Mouse (Mus musculus) forebrain, postnatal 0 days (tissue): ENCODE results near the gene Cyb561d2. TPM values are rescaled to one million over a fixed set of nuclear protein-coding genes. Genes with fewer than 3 reads are reported as not detected.

Source experiments
- ATAC-seq: fragments of 200-750 bp; cut with Nextera tagmentation; 2 replicates; pipeline ENCODE4 v1.8.0; 2017; ENCODE audit warnings: mild to moderate bottlenecking, moderate library complexity
- DNase-seq: peaks from one replicate; pipeline ENCODE4 v3.0.0-alpha.2; 2015
- H3K27ac ChIP-seq: fragments of 300-500 bp; sonication (generic); 2 replicates; pipeline ENCODE4 v1.5.1; 2014; ENCODE audit warnings: low read depth, mild to moderate bottlenecking, antibody characterized with exemption, low read length, moderate library complexity, mixed read lengths
- H3K27me3 ChIP-seq: fragments of 300-500 bp; sonication (generic); 2 replicates; pipeline ENCODE4 v1.6.1; 2014; ENCODE audit warnings: mild to moderate bottlenecking, low read length, mixed read lengths; ENCODE audit not compliant: insufficient read depth
- H3K36me3 ChIP-seq: fragments of 300-500 bp; sonication (generic); 2 replicates; pipeline ENCODE4 v1.6.1; 2014; ENCODE audit warnings: mild to moderate bottlenecking, moderate library complexity; ENCODE audit not compliant: insufficient read depth
- H3K4me1 ChIP-seq: fragments of 300-500 bp; sonication (generic); 2 replicates; pipeline ENCODE4 v1.6.1; 2014; ENCODE audit warnings: antibody characterized with exemption; ENCODE audit not compliant: insufficient read depth
- H3K4me2 ChIP-seq: fragments of 300-500 bp; sonication (generic); 2 replicates; pipeline ENCODE4 v1.6.1; 2014; ENCODE audit warnings: low read depth, mild to moderate bottlenecking, moderate library complexity
- H3K4me3 ChIP-seq: fragments of 300-500 bp; sonication (generic); 2 replicates; pipeline ENCODE4 v1.5.1; 2014; ENCODE audit warnings: low read depth, low read length, mixed read lengths
- H3K9ac ChIP-seq: fragments of 300-500 bp; sonication (generic); 2 replicates; pipeline ENCODE4 v1.6.1; 2014; ENCODE audit warnings: mild to moderate bottlenecking
- H3K9me3 ChIP-seq: fragments of 300-500 bp; sonication (generic); 2 replicates; pipeline ENCODE4 v1.6.1; 2016; ENCODE audit warnings: low read length
- CTCF ChIP-seq: sonication (generic); IDR thresholded peaks from 2 replicates; pipeline ENCODE4 v1.5.1; 2016; ENCODE audit warnings: antibody characterized with exemption, control low read depth, low read depth
- WGBS: fragments of 180-500 bp; shearing (Covaris S2); extraction: QIAGEN DNeasy Blood & Tissue Kit; methylation state at CpG from one replicate; pipeline ENCODE4 v1.1.7; 2014; 5-methylcytosine and 5-hydroxymethylcytosine counted together
- polyA plus RNA-seq: library from polyadenylated mRNA; unstranded; fragments of >200 nt; fragmentation: Nextera tagmentation; extraction: Ambion mirVana; gene quantifications from 2 replicates; pipeline ENCODE4 v1.2.1, GENCODE M21; 2015
- total RNA-seq: library from RNA; depleted of rRNA; stranded (reverse); fragments of >200 nt; gene quantifications from 2 replicates; pipeline ENCODE4 v1.2.3, GENCODE M21; 2014

The Cyb561d2 gene
- total and polyA plus RNA-seq, 2 experiments from 2014 or later: 36.0 to 47.0 TPM

DNA sequence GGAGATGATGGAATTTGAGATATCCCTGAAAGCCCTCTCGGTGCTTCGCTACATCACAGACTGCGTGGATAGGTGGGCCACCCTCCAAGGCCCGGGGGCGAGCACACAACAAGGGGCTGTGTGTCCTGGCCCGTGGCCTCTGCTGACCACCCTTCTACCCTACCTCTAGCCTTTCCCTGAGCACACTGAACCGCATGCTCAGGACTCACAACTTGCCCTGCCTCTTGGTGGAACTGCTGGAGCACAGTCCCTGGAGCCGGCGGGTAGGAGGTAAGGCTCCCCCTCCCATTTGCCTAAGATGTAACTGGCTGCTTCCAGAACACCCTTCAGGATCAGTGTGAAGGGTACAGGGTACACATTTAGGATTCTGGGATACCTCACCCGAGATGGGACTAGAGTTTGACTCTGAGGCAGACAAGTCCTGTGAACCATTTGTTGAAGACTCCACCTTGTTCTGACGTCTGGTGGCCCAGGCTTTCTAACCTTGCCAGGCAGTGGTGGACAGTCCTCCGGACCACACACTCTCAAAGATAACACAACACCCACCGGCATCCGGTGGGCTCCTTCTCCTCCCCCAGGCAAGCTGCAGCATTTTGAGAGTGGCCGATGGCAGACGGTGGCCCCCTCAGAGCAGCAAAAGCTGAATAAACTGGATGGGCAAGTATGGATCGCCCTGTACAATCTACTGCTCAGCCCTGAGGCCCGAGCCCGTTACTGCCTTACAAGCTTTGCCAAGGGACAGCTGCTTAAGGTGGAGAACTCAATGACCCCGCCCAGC is 7.5 kb upstream of the Cyb561d2 start:
- DNase-seq: no peak
- TF ChIP-seq CTCF: no peak
- Histone ChIP-seq H3K4me1 (peaks cover 21% of the 10 kb centered on the region; the same call in 1 of the 2 replicates), H3K4me2 (no peak overlapping the region), H3K27ac (no peak overlapping the region), H3K36me3 (peaks cover 8% of the 10 kb centered on the region), H3K27me3 (peaks cover 19% of the 10 kb centered on the region), H3K9ac (no peak overlapping the region), H3K9me3 (no peaks in the 10 kb centered on the region), H3K4me3 (no peak overlapping the region)
- 87% methylated on average over 20 of the region's 20 CpGs for WGBS
- no peak for ATAC-seq

DNA sequence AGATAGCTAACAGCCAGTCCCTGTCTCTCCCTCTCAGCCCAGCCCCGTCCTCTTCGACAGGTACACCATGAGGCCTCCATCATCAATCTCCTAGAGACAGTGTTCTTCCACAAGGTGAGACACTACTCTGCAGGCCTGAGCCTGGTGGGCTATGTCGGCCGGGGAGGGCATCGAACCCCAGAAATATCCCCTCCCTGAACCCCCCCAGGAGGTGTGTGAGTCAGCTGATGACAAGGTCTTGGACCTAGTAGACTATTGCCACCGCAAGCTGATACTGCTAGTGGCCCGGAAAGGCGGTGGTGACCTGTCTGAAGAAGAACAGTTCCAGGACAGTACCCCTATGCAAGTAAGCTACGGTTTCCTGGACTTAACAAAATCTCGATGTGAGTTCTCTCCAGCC is 6.8 kb upstream of the Cyb561d2 start:
- H3K4me1 ChIP-seq: peaks cover 20% of the 10 kb centered on the region; the same call in 1 of the 2 replicates
- no peak for DNase-seq
- WGBS: 91% methylated on average over 10 of the region's 10 CpGs
- TF ChIP-seq CTCF: no peak
- H3K4me2 ChIP-seq: no peak overlapping the region
- peaks cover 19% of the 10 kb centered on the region for H3K27me3 ChIP-seq
- no peak overlapping the region for H3K4me3 ChIP-seq
- no peak overlapping the region for H3K9ac ChIP-seq
- no peak for ATAC-seq
- peaks cover 14% of the 10 kb centered on the region for H3K36me3 ChIP-seq
- H3K9me3 ChIP-seq: no peaks in the 10 kb centered on the region
- H3K27ac ChIP-seq: no peak overlapping the region

DNA sequence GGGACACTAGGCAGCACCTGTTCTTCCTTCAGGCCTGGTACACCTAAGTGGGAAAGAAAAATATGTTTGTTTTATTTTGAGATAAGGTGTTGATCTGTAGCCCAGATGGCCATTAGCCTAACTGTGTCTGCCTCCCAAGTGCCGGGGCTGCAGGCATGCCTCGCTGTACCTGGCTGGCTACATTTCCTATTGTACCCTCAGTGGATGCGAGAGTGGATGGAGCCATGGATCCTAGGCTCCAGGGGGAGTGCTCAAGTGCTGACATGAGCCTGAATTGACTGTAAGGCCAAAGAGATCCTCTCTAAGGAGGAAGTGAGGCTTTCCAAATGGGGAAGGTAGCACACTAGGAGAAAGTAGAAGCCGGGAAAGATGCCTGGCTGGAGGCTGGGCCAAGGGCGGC is 6.0 kb upstream of the Cyb561d2 start:
- WGBS: 78% methylated on average over 5 of the region's 5 CpGs

DNA sequence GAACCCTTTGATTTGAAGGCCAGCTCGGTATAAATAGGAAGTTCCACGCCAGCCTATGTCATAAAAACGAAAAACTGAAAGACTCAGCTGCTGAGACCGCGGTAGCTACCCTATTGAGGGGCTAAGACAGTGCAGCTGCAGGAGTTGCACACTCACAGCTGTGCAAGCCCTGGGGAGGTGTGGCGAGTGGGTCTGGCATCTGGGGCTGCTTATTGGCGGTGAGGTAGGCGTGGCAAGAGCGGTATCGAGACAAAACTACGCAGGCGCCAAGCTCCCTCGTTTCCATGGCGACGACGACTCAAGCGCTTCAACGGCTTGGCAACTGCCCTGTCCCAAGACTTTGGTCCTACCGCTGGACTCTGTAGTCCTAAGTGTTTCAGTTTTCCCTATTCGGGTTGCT is 5.0 kb upstream of the Cyb561d2 start, which contains the start of gene Zmynd10:
Gene Zmynd10 (plus strand): TSS at position 273 of the 400 bp plus-strand sequence.
- Histone ChIP-seq H3K9ac (no peak within 1 kb of the TSS), H3K4me1 (peaks cover 23% of the 10 kb centered on the region; the same call in 1 of the 2 replicates)

More for the DNA sequence above, 6.0 kb upstream of the Cyb561d2 start:
- H3K4me1 ChIP-seq: peaks cover 15% of the 10 kb centered on the region; the same call in 1 of the 2 replicates
- TF ChIP-seq CTCF: no peak
- ATAC-seq (no peak), DNase-seq (no peak)
- peaks cover 19% of the 10 kb centered on the region for H3K27me3 ChIP-seq
- H3K4me3 ChIP-seq: no peak overlapping the region
- H3K27ac ChIP-seq: no peak overlapping the region
- no peak overlapping the region for H3K9ac ChIP-seq
- H3K4me2 ChIP-seq: no peak overlapping the region
- H3K36me3 ChIP-seq: peaks cover 14% of the 10 kb centered on the region
- no peaks in the 10 kb centered on the region for H3K9me3 ChIP-seq

DNA sequence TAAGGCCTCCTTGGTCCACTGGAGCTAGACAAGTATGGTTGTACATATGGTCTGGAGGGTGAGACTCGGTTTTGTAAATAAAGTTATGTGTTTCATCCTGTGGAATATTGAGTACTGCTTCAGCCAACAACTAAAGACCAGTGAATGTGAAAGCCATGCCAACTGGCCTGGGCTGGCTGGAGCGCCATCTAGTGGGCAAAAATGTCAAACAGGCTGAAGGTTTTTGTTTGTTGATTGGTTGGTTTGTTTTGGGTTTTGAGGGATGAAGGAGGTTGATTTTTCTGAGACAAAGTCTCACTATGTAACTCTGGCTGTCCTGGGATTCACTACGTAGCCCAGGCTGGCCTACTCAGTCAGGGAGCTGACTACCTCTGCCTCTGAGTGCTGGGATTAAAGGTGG is 3.6 kb upstream of the Cyb561d2 start:
- Histone ChIP-seq H3K4me1 (peaks cover 20% of the 10 kb centered on the region; the same call in 1 of the 2 replicates), H3K36me3 (peaks cover 14% of the 10 kb centered on the region), H3K27ac (no peak overlapping the region), H3K9me3 (no peaks in the 10 kb centered on the region), H3K27me3 (peaks cover 7% of the 10 kb centered on the region; the same call in 1 of the 2 replicates), H3K9ac (no peak overlapping the region), H3K4me2 (no peak overlapping the region), H3K4me3 (no peak overlapping the region)
- peak; percentile 91 for TF ChIP-seq CTCF
- ATAC-seq (no peak), DNase-seq (peak; percentile 84)
- WGBS: 4% methylated on average over 3 of the region's 3 CpGs

More for the DNA sequence above, 5.0 kb upstream of the Cyb561d2 start, which contains the start of gene Zmynd10:
- ATAC-seq (peak; percentile 84), DNase-seq (peak; percentile 92)
- no peak for TF ChIP-seq CTCF
- Histone ChIP-seq H3K9me3 (no peaks in the 10 kb centered on the region), H3K4me2 (peak within 1 kb of the TSS; percentile 50), H3K4me3 (peak within 1 kb of the TSS; percentile 21), H3K27me3 (peaks cover 15% of the 10 kb centered on the region; the same call in 1 of the 2 replicates), H3K36me3 (peaks cover 14% of the 10 kb centered on the region), H3K27ac (peak within 1 kb of the TSS; percentile 24; the same call in 1 of the 2 replicates)
- WGBS: 2% methylated on average over 20 of the region's 20 CpGs

DNA sequence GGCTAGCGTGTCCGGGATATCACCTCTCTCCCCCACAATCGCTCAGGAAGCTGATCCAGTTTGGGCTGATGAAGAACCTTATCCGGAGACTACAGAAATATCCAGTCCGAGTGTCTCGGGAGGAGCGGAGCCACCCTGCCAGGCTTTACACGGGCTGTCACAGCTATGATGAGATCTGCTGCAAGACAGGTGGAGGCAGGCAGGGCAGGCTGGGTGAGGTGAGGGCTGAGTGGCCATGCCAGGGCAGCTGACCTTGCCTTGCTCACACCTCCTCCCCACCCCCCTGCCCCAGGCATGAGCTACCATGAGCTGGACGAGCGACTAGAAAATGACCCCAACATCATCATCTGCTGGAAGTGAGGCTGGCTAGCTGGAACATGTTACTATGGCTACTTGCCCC is 3.2 kb upstream of the Cyb561d2 start:
- no peak for DNase-seq
- Histone ChIP-seq H3K27me3 (peaks cover 3% of the 10 kb centered on the region; the same call in 1 of the 2 replicates), H3K4me2 (no peak overlapping the region), H3K4me3 (no peak overlapping the region), H3K27ac (no peak overlapping the region), H3K36me3 (peaks cover 17% of the 10 kb centered on the region), H3K4me1 (peaks cover 20% of the 10 kb centered on the region; the same call in 1 of the 2 replicates), H3K9me3 (no peaks in the 10 kb centered on the region), H3K9ac (no peak overlapping the region)
- no peak for TF ChIP-seq CTCF
- WGBS: 88% methylated on average over 10 of the region's 10 CpGs
- no peak for ATAC-seq

DNA sequence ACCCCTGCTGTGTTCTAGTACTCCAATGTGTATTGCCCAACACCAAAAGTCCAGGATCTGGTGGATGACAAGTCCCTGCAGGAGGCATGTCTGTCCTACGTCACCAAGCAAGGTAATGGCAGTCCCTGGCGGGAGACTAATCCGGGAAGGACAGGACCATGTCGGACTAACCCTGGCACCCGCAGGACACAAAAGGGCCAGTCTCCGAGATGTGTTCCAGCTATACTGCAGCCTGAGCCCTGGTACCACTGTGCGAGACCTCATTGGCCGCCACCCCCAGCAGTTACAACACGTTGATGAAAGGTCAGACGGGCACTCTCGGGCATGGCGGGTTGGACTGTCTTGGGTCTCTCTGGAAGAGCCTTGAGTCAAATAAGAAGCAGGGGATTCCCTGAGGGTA is 2.7 kb upstream of the Cyb561d2 start:
- Histone ChIP-seq H3K9ac (no peak overlapping the region), H3K4me2 (no peak overlapping the region), H3K36me3 (peaks cover 22% of the 10 kb centered on the region), H3K27me3 (no peaks in the 10 kb centered on the region), H3K9me3 (no peaks in the 10 kb centered on the region), H3K4me1 (peaks cover 20% of the 10 kb centered on the region; the same call in 1 of the 2 replicates), H3K27ac (no peak overlapping the region), H3K4me3 (no peak overlapping the region)
- WGBS: 94% methylated on average over 12 of the region's 12 CpGs
- ATAC-seq: no peak
- no peak for DNase-seq
- TF ChIP-seq CTCF: no peak
